ENCODE assay signal across 25 mouse cellular contexts in genomic region chr2:120087391-120087790, GRCm38 (mm10).
"Had no signal": no experiment of that assay in that cellular context is flagged by ENCODE, and none has a peak within 500 bp of the region (broad histone marks: within the 10 kb centered on the region; RNA-seq: fewer than 3 reads in every experiment).

No protein-coding gene starts in this region.

- H3K9me3 ChIP-seq: heart, embryonic 10.5 days; heart, embryonic 12.5 days; hindbrain, embryonic 13.5 days; hindbrain, embryonic 15.5 days; kidney, embryonic 15.5 days; limb, embryonic 13.5 days; limb, embryonic 15.5 days; liver, embryonic 13.5 days; liver, embryonic 15.5 days had no signal

- H3K27ac ChIP-seq: heart, embryonic 10.5 days; hindbrain, embryonic 13.5 days; hindbrain, embryonic 15.5 days; hindbrain, postnatal 0 days; kidney, embryonic 15.5 days; kidney, postnatal 0 days; limb, embryonic 13.5 days; limb, embryonic 15.5 days; liver, embryonic 13.5 days; liver, embryonic 15.5 days had no signal

- ATAC-seq: hindbrain, postnatal 0 days; intestine, embryonic 16.5 days had no signal

- H3K27me3 ChIP-seq: heart, embryonic 12.5 days; hindbrain, embryonic 13.5 days; hindbrain, embryonic 15.5 days; kidney, embryonic 15.5 days; limb, embryonic 13.5 days; limb, embryonic 15.5 days; liver, embryonic 13.5 days; liver, embryonic 15.5 days had no signal

- DNase-seq: gastrocnemius, postnatal 14 days; gastrocnemius, postnatal 36 days; heart, adult 18-20 months; heart, postnatal 10 days; kidney, adult 11 months; kidney, adult 2 months; kidney, adult 9 months; kidney, postnatal 14 days; kidney, postnatal 36 days; layer of hippocampus, adult 9-11 months; layer of hippocampus, postnatal 36 days; left cerebral cortex, postnatal 4 days; liver, embryonic 13.5 days; lung, adult 18-20 months had no signal

- H3K36me3 ChIP-seq: hindbrain, embryonic 13.5 days; hindbrain, embryonic 15.5 days; limb, embryonic 13.5 days; limb, embryonic 15.5 days had no signal

- H3K9ac ChIP-seq: heart, embryonic 12.5 days; hindbrain, embryonic 13.5 days; hindbrain, embryonic 15.5 days; kidney, embryonic 15.5 days; limb, embryonic 13.5 days; limb, embryonic 15.5 days; liver, embryonic 13.5 days; liver, embryonic 15.5 days had no signal

- H3K4me2 ChIP-seq: heart, embryonic 12.5 days; hindbrain, embryonic 13.5 days; hindbrain, embryonic 15.5 days; kidney, embryonic 15.5 days; limb, embryonic 13.5 days; limb, embryonic 15.5 days; liver, embryonic 13.5 days; liver, embryonic 15.5 days had no signal

- H3K4me3 ChIP-seq: heart, embryonic 10.5 days; heart, embryonic 12.5 days; hindbrain, embryonic 13.5 days; hindbrain, embryonic 15.5 days; kidney, embryonic 15.5 days; limb, embryonic 13.5 days; limb, embryonic 15.5 days; liver, embryonic 13.5 days; liver, embryonic 15.5 days had no signal

- H3K4me1 ChIP-seq: hindbrain, embryonic 13.5 days; hindbrain, embryonic 15.5 days; limb, embryonic 13.5 days; limb, embryonic 15.5 days had no signal
